Mouse (Mus musculus): ENCODE measurements at regions not wholly inside any gene's neighbourhood (a gene's known extent, or its start where the extent isn't known, plus 50 kb on each side); places are given as distances from the start of the nearest gene placed in this dataset.

- H3K27ac ChIP-seq (ENCODE audit: low read length): no peak overlapping the region
- H3K9me3 ChIP-seq (ENCODE audit: control insufficient read depth, low read length): peaks cover 5% of the 10 kb centered on the region
- no peak overlapping the region for H3K4me2 ChIP-seq (ENCODE audit: low read length)
- 97% methylated on average over 4 of the region's 4 CpGs for WGBS
- no peak overlapping the region for H3K9ac ChIP-seq (replicated peaks; ENCODE audit: low read depth, low read length)
- peaks cover 21% of the 10 kb centered on the region for H3K4me1 ChIP-seq (replicated peaks; ENCODE audit: control insufficient read depth, insufficient read depth, low read length)
- H3K27me3 ChIP-seq (replicated peaks; ENCODE audit: control insufficient read depth, insufficient read depth, low read length): peaks cover 10% of the 10 kb centered on the region; the same call in 1 of the 2 replicates
- ATAC-seq: no peak
- no peaks in the 10 kb centered on the region for H3K36me3 ChIP-seq (ENCODE audit: control insufficient read depth, insufficient read depth)
- no peak overlapping the region for H3K4me3 ChIP-seq (replicated peaks; ENCODE audit: low read length)
Observed at GRCm38 (mm10) chr2:6263565-6263964, 50.7 kb upstream of the Echdc3 start.

- Histone ChIP-seq H3K9ac (replicated peaks; ENCODE audit: low read depth, low read length) (no peak overlapping the region), H3K4me3 (replicated peaks; ENCODE audit: low read length) (no peak overlapping the region), H3K4me1 (replicated peaks; ENCODE audit: control insufficient read depth, insufficient read depth, low read length) (peaks cover 21% of the 10 kb centered on the region), H3K27me3 (replicated peaks; ENCODE audit: control insufficient read depth, insufficient read depth, low read length) (peaks cover 9% of the 10 kb centered on the region; the same call in 1 of the 2 replicates), H3K4me2 (ENCODE audit: low read length) (no peak overlapping the region), H3K36me3 (ENCODE audit: control insufficient read depth, insufficient read depth) (no peaks in the 10 kb centered on the region), H3K9me3 (ENCODE audit: control insufficient read depth, low read length) (peaks cover 5% of the 10 kb centered on the region), H3K27ac (ENCODE audit: low read length) (no peak overlapping the region)
- no peak for ATAC-seq
- WGBS: 94% methylated on average over 8 of the region's 8 CpGs
Observed at GRCm38 (mm10) chr2:6264085-6264783, 51.4 kb upstream of the Echdc3 start.

GRCm38 (mm10) chr2:6265117-6265516, 52.3 kb upstream of the Echdc3 start:
- WGBS: 83% methylated on average over 3 of the region's 3 CpGs
- H3K36me3 ChIP-seq (ENCODE audit: control insufficient read depth, insufficient read depth): no peaks in the 10 kb centered on the region

GRCm38 (mm10) chr2:6267066-6267465, 54.2 kb upstream of the Echdc3 start:
- H3K36me3 ChIP-seq (ENCODE audit: control insufficient read depth, insufficient read depth): no peaks in the 10 kb centered on the region
- no peak overlapping the region for H3K4me2 ChIP-seq (ENCODE audit: low read length)
- no peak overlapping the region for H3K4me3 ChIP-seq (replicated peaks; ENCODE audit: low read length)
- peaks cover 11% of the 10 kb centered on the region for H3K4me1 ChIP-seq (replicated peaks; ENCODE audit: control insufficient read depth, insufficient read depth, low read length)
- 45% methylated on average over 6 of the region's 6 CpGs for WGBS
- H3K27me3 ChIP-seq (replicated peaks; ENCODE audit: control insufficient read depth, insufficient read depth, low read length): no peaks in the 10 kb centered on the region; the same call in 1 of the 2 replicates
- H3K9ac ChIP-seq (replicated peaks; ENCODE audit: low read depth, low read length): no peak overlapping the region
- no peaks in the 10 kb centered on the region for H3K9me3 ChIP-seq (ENCODE audit: control insufficient read depth, low read length)
- no peak for ATAC-seq
- H3K27ac ChIP-seq (ENCODE audit: low read length): no peak overlapping the region

More at GRCm38 (mm10) chr2:6265117-6265516, 52.3 kb upstream of the Echdc3 start:
- ATAC-seq: no peak
- peaks cover 21% of the 10 kb centered on the region for H3K4me1 ChIP-seq (replicated peaks; ENCODE audit: control insufficient read depth, insufficient read depth, low read length)
- peaks cover 3% of the 10 kb centered on the region for H3K9me3 ChIP-seq (ENCODE audit: control insufficient read depth, low read length)
- H3K9ac ChIP-seq (replicated peaks; ENCODE audit: low read depth, low read length): no peak overlapping the region
- H3K4me2 ChIP-seq (ENCODE audit: low read length): no peak overlapping the region
- peaks cover 3% of the 10 kb centered on the region; the same call in 1 of the 2 replicates for H3K27me3 ChIP-seq (replicated peaks; ENCODE audit: control insufficient read depth, insufficient read depth, low read length)
- no peak overlapping the region for H3K27ac ChIP-seq (ENCODE audit: low read length)
- H3K4me3 ChIP-seq (replicated peaks; ENCODE audit: low read length): no peak overlapping the region

GRCm38 (mm10) chr2:6267537-6267936, 54.7 kb upstream of the Echdc3 start:
- Histone ChIP-seq H3K9me3 (ENCODE audit: control insufficient read depth, low read length) (no peaks in the 10 kb centered on the region), H3K4me2 (ENCODE audit: low read length) (no peak overlapping the region), H3K27me3 (replicated peaks; ENCODE audit: control insufficient read depth, insufficient read depth, low read length) (no peaks in the 10 kb centered on the region; the same call in 1 of the 2 replicates), H3K4me1 (replicated peaks; ENCODE audit: control insufficient read depth, insufficient read depth, low read length) (peaks cover 11% of the 10 kb centered on the region), H3K36me3 (ENCODE audit: control insufficient read depth, insufficient read depth) (no peaks in the 10 kb centered on the region), H3K27ac (ENCODE audit: low read length) (0 out of 2 replicates have a peak overlapping the region, but pooled peaks have one; percentile 15), H3K9ac (replicated peaks; ENCODE audit: low read depth, low read length) (no peak overlapping the region), H3K4me3 (replicated peaks; ENCODE audit: low read length) (no peak overlapping the region)
- ATAC-seq: peak; percentile 54; the same call in 1 of the 2 replicates
- 25% methylated on average over 9 of the region's 9 CpGs for WGBS

GRCm38 (mm10) chr2:6272514-6272913, 50.0 kb upstream of the Usp6nl start:
- H3K9ac ChIP-seq (replicated peaks; ENCODE audit: low read depth, low read length): no peak overlapping the region
- H3K4me3 ChIP-seq (replicated peaks; ENCODE audit: low read length): no peak overlapping the region
- ATAC-seq: no peak
- H3K4me2 ChIP-seq (ENCODE audit: low read length): no peak overlapping the region
- H3K4me1 ChIP-seq (replicated peaks; ENCODE audit: control insufficient read depth, insufficient read depth, low read length): peaks cover 7% of the 10 kb centered on the region
- WGBS: 90% methylated on average over 2 of the region's 2 CpGs
- no peaks in the 10 kb centered on the region for H3K9me3 ChIP-seq (ENCODE audit: control insufficient read depth, low read length)
- H3K27ac ChIP-seq (ENCODE audit: low read length): no peak overlapping the region
- no peaks in the 10 kb centered on the region for H3K36me3 ChIP-seq (ENCODE audit: control insufficient read depth, insufficient read depth)
- H3K27me3 ChIP-seq (replicated peaks; ENCODE audit: control insufficient read depth, insufficient read depth, low read length): no peaks in the 10 kb centered on the region

Data from forebrain, embryonic 16.5 days (tissue).